Mouse (Mus musculus) hindbrain, embryonic 11.5 days (tissue): ENCODE data around the gene Ypel2. TPM values are rescaled to one million over a fixed set of nuclear protein-coding genes. Genes with fewer than 3 reads are reported as not detected.

Experiments used
- ATAC-seq: fragments of 200-750 bp; cut with Nextera tagmentation; 2 replicates; pipeline ENCODE4 v1.8.0; 2017; ENCODE audit warnings: mild to moderate bottlenecking, moderate TSS enrichment, moderate library complexity; ENCODE audit not compliant: low FRiP score
- DNase-seq: peaks from one replicate; pipeline ENCODE4 v3.0.0-alpha.2; 2015; ENCODE audit warnings: low spot score
- H3K27ac ChIP-seq: fragments of 300-500 bp; sonication (generic); 2 replicates; pipeline ENCODE4 v1.5.1; 2014; ENCODE audit warnings: mild to moderate bottlenecking, low read depth, low read length
- H3K27me3 ChIP-seq: fragments of 300-500 bp; sonication (generic); 2 replicates; pipeline ENCODE4 v1.6.1; 2014; ENCODE audit warnings: mild to moderate bottlenecking, low read length, moderate library complexity, mixed read lengths; ENCODE audit not compliant: control insufficient read depth, insufficient read depth
- H3K36me3 ChIP-seq: fragments of 300-500 bp; sonication (generic); 2 replicates; pipeline ENCODE4 v1.6.1; 2014; ENCODE audit warnings: mild to moderate bottlenecking, low read length, moderate library complexity, mixed read lengths; ENCODE audit not compliant: control insufficient read depth, insufficient read depth
- H3K4me1 ChIP-seq: fragments of 300-500 bp; sonication (generic); replicated peaks from 2 replicates; pipeline ENCODE4 v1.6.1; 2014; ENCODE audit warnings: low read length, mixed read lengths; ENCODE audit not compliant: control insufficient read depth, insufficient read depth
- H3K4me2 ChIP-seq: fragments of 300-500 bp; sonication (generic); replicated peaks from 2 replicates; pipeline ENCODE4 v1.6.1; 2014; ENCODE audit warnings: mild to moderate bottlenecking, low read depth, low read length
- H3K4me3 ChIP-seq: fragments of 300-500 bp; sonication (generic); 2 replicates; pipeline ENCODE4 v1.5.1; 2014; ENCODE audit warnings: low read depth, low read length
- H3K9ac ChIP-seq: fragments of 300-500 bp; sonication (generic); 2 replicates; pipeline ENCODE4 v1.6.1; 2014; ENCODE audit warnings: low read depth, low read length
- H3K9me3 ChIP-seq: fragments of 300-500 bp; sonication (generic); 2 replicates; pipeline ENCODE4 v1.6.1; 2016; ENCODE audit warnings: low read length; ENCODE audit not compliant: control insufficient read depth
- WGBS: fragments of 180-500 bp; shearing (Covaris S2); extraction: QIAGEN DNeasy Blood & Tissue Kit; methylation state at CpG from one replicate; pipeline ENCODE4 v1.1.7; 2014; 5-methylcytosine and 5-hydroxymethylcytosine counted together
- polyA plus RNA-seq: library from polyadenylated mRNA; unstranded; fragments of >200 nt; fragmentation: Nextera tagmentation; extraction: Ambion mirVana; gene quantifications from 2 replicates; pipeline ENCODE4 v1.2.1, GENCODE M21; 2014

Ypel2 gene
- polyA plus RNA-seq, 1 experiment from 2014 or later: 6.8 TPM

- WGBS: 87% methylated on average over 9 of the region's 9 CpGs
- Histone ChIP-seq H3K9me3 (no peaks in the 10 kb centered on the region), H3K36me3 (no peaks in the 10 kb centered on the region), H3K4me3 (no peak overlapping the region), H3K4me2 (no peak overlapping the region), H3K9ac (no peak overlapping the region), H3K27ac (no peak overlapping the region), H3K27me3 (no peaks in the 10 kb centered on the region), H3K4me1 (no peaks in the 10 kb centered on the region)
- no peak for DNase-seq
- no peak for ATAC-seq
These were observed 79.2 kb downstream of the Ypel2 start for GRCm38 (mm10) chr11:86914329-86914728.

- no peak for ATAC-seq
- no peak overlapping the region for H3K27ac ChIP-seq
- H3K4me2 ChIP-seq: no peak overlapping the region
- 78% methylated on average over 4 of the region's 4 CpGs for WGBS
- H3K9me3 ChIP-seq: no peaks in the 10 kb centered on the region
- no peaks in the 10 kb centered on the region for H3K4me1 ChIP-seq
- H3K27me3 ChIP-seq: no peaks in the 10 kb centered on the region
- H3K36me3 ChIP-seq: no peaks in the 10 kb centered on the region
- no peak overlapping the region for H3K4me3 ChIP-seq
- H3K9ac ChIP-seq: no peak overlapping the region
- DNase-seq: no peak
These were observed 83.3 kb downstream of the Ypel2 start for GRCm38 (mm10) chr11:86910244-86910643.

DNA sequence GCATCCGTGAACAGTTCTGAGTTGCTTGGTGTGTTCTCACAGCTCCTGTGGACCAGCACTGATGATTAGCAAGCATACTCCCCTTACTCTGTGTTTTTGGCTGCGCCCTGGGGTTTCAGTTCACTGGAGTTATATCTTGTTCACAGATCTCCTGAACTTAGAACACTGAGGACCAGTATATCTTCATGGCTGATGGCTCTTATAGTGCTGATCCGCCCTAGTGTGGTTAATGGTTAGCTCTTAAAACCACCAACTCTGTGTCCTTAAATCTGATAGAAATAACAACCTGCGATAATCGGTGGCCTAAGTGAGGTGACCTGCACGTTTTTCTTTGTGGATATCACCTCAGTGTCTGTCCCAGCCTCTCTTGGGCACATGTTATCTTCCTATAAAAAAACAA is 84.5 kb downstream of the Ypel2 start:
- Histone ChIP-seq H3K27ac (no peak overlapping the region), H3K36me3 (no peaks in the 10 kb centered on the region), H3K9me3 (no peaks in the 10 kb centered on the region), H3K4me1 (no peaks in the 10 kb centered on the region), H3K4me3 (no peak overlapping the region), H3K9ac (no peak overlapping the region), H3K27me3 (no peaks in the 10 kb centered on the region), H3K4me2 (no peak overlapping the region)
- DNase-seq (no peak), ATAC-seq (no peak)
- 84% methylated on average over 6 of the region's 6 CpGs for WGBS

- Histone ChIP-seq H3K4me1 (no peaks in the 10 kb centered on the region), H3K4me2 (no peak overlapping the region), H3K4me3 (no peak overlapping the region), H3K36me3 (no peaks in the 10 kb centered on the region), H3K9me3 (no peaks in the 10 kb centered on the region), H3K9ac (no peak overlapping the region), H3K27me3 (no peaks in the 10 kb centered on the region), H3K27ac (no peak overlapping the region)
- no peak for DNase-seq
- ATAC-seq: no peak
- 75% methylated on average over 5 of the region's 5 CpGs for WGBS
These were observed 85.5 kb downstream of the Ypel2 start for GRCm38 (mm10) chr11:86907889-86908590.

- H3K4me3 ChIP-seq: no peak overlapping the region
- ATAC-seq (no peak), DNase-seq (no peak)
- no peak overlapping the region for H3K9ac ChIP-seq
- H3K27ac ChIP-seq: no peak overlapping the region
- no peaks in the 10 kb centered on the region for H3K36me3 ChIP-seq
- H3K4me2 ChIP-seq: no peak overlapping the region
- 93% methylated on average over 11 of the region's 11 CpGs for WGBS
- no peaks in the 10 kb centered on the region for H3K27me3 ChIP-seq
- H3K9me3 ChIP-seq: no peaks in the 10 kb centered on the region
- no peaks in the 10 kb centered on the region for H3K4me1 ChIP-seq
These were observed 86.5 kb downstream of the Ypel2 start for GRCm38 (mm10) chr11:86906767-86907662.

GRCm38 (mm10) chr11:86906257-86906656 is 87.2 kb downstream of the Ypel2 start:
- Histone ChIP-seq H3K4me1 (no peaks in the 10 kb centered on the region), H3K27ac (no peak overlapping the region), H3K9me3 (no peaks in the 10 kb centered on the region), H3K4me2 (no peak overlapping the region), H3K9ac (no peak overlapping the region), H3K27me3 (no peaks in the 10 kb centered on the region), H3K36me3 (no peaks in the 10 kb centered on the region), H3K4me3 (no peak overlapping the region)
- WGBS: 90% methylated on average over 6 of the region's 6 CpGs
- DNase-seq (no peak), ATAC-seq (no peak)

DNA sequence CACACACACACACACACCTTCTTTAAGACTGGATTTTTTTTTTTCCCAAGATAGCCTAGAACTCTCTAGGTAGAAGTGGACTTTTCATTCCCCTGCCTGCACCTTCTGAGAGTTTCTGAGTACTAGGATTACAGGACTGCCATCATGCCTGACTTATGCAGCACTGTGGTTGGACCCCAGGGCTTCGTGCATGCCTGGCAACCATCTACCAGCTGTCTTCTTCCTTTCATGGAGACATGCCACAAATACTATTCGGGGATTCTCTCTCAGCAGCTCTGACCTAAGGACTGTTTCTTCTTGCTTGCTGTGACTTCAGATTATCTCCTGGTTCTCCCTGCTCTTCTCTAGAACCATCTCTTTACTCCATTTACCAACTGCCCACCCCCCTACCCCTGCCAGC is 88.2 kb downstream of the Ypel2 start:
- 89% methylated on average over 2 of the region's 2 CpGs for WGBS
- Histone ChIP-seq H3K4me3 (no peak overlapping the region), H3K4me2 (no peak overlapping the region), H3K27ac (no peak overlapping the region), H3K4me1 (no peaks in the 10 kb centered on the region), H3K9ac (no peak overlapping the region), H3K36me3 (no peaks in the 10 kb centered on the region), H3K27me3 (no peaks in the 10 kb centered on the region), H3K9me3 (no peaks in the 10 kb centered on the region)
- DNase-seq (no peak), ATAC-seq (no peak)

- Histone ChIP-seq H3K27me3 (no peaks in the 10 kb centered on the region), H3K9ac (no peak overlapping the region), H3K36me3 (no peaks in the 10 kb centered on the region), H3K4me1 (no peaks in the 10 kb centered on the region), H3K4me2 (no peak overlapping the region), H3K9me3 (no peaks in the 10 kb centered on the region), H3K4me3 (no peak overlapping the region), H3K27ac (no peak overlapping the region)
- 73% methylated on average over 4 of the region's 4 CpGs for WGBS
- ATAC-seq: no peak
- no peak for DNase-seq
These were observed 88.8 kb downstream of the Ypel2 start for GRCm38 (mm10) chr11:86904706-86905105.

- DNase-seq (peak; percentile 45), ATAC-seq (peak; percentile 57)
- H3K27me3 ChIP-seq: no peaks in the 10 kb centered on the region
- no peak overlapping the region for H3K4me3 ChIP-seq
- no peak overlapping the region for H3K27ac ChIP-seq
- H3K36me3 ChIP-seq: no peaks in the 10 kb centered on the region
- 25% methylated on average over 2 of the region's 2 CpGs for whole genome bisulfite sequencing
- H3K4me2 ChIP-seq: no peak overlapping the region
- no peak overlapping the region for H3K9ac ChIP-seq
- H3K4me1 ChIP-seq: peaks cover 10% of the 10 kb centered on the region
- H3K9me3 ChIP-seq: no peaks in the 10 kb centered on the region
These were observed 95.1 kb downstream of the Ypel2 start for GRCm38 (mm10) chr11:86898367-86898766.
